In genomic region chr5:115272812-115273548, GRCm38 (mm10) we compare ENCODE assay signal across 8 mouse cellular contexts. TPM values are rescaled to one million over a fixed set of nuclear protein-coding genes. Genes with fewer than 3 reads are reported as not detected.
DNase-seq lines count a peak whose midpoint lies in the region; ATAC-seq and TF ChIP-seq lines count a peak whose summit lies in the region.

TSS of gene Rnf10 (minus strand) at chr5:115272898.

- H3K9ac ChIP-seq in forebrain, postnatal 0 days: peak within 1 kb of the TSS; percentile 97
- peak within 1 kb of the TSS; percentile 78 for H3K9ac ChIP-seq in lung, embryonic 15.5 days

- H3K4me1 ChIP-seq in G1E (ENCODE audit: insufficient read depth, low read depth, low read length): peaks cover 56% of the 10 kb centered on the region
- H3K4me1 ChIP-seq in forebrain, postnatal 0 days (ENCODE audit: insufficient read depth): peaks cover 22% of the 10 kb centered on the region
- H3K4me1 ChIP-seq in lung, embryonic 15.5 days: peaks cover 30% of the 10 kb centered on the region

- DNase-seq in G1E (ENCODE audit: low spot score): peak; percentile 82
- peak; percentile 92 to 98 for DNase-seq in cerebellum, adult 18-20 months
- peak; percentile 98 for DNase-seq in forebrain, postnatal 0 days
- DNase-seq in heart, postnatal 4 days: peak; percentile 99
- DNase-seq in layer of hippocampus, adult 8-10 months (ENCODE audit: low spot score in 2 of 2): peak; percentile 96 to 98
- peak; percentile 93 for DNase-seq in ovary, adult 18-20 months (ENCODE audit: low spot score)
- peak; percentile 96 for DNase-seq in thymus, postnatal 0 days (ENCODE audit: low spot score)

- peak within 1 kb of the TSS; percentile 94 for H3K27ac ChIP-seq in forebrain, postnatal 0 days (ENCODE audit: low read depth, low read length)
- peak within 1 kb of the TSS; percentile 79 for H3K27ac ChIP-seq in lung, embryonic 15.5 days

- ATAC-seq in G1E (ENCODE audit: extremely low read depth, insufficient number of reproducible peaks, low FRiP score, poor library complexity, severe bottlenecking): peak; percentile 74
- ATAC-seq in forebrain, postnatal 0 days: peak; percentile 92
- ATAC-seq in lung, embryonic 15.5 days (ENCODE audit: borderline replicate concordance, extremely low read depth, low FRiP score, low TSS enrichment): peak; percentile 89

- TF ChIP-seq CTCF in G1E (IDR thresholded peaks at IDR 0.05; ENCODE audit: low read depth, low read length): no peak
- no peak for TF ChIP-seq CTCF in forebrain, postnatal 0 days (IDR thresholded peaks at IDR 0.05; ENCODE audit: low read depth)

- H3K4me2 ChIP-seq in forebrain, postnatal 0 days (ENCODE audit: low read depth): peak within 1 kb of the TSS; percentile 77
- peak within 1 kb of the TSS; percentile 80 for H3K4me2 ChIP-seq in lung, embryonic 15.5 days

- no peaks in the 10 kb centered on the region for H3K27me3 ChIP-seq in G1E (ENCODE audit: insufficient read depth, low read length)
- no peaks in the 10 kb centered on the region for H3K27me3 ChIP-seq in forebrain, postnatal 0 days (ENCODE audit: insufficient read depth, low read length)
- H3K27me3 ChIP-seq in lung, embryonic 15.5 days: no peaks in the 10 kb centered on the region

- WGBS in forebrain, postnatal 0 days: 12% methylated on average over 26 of the region's 26 CpGs
- 10% methylated on average over 26 of the region's 26 CpGs for WGBS in lung, embryonic 15.5 days

- H3K4me3 ChIP-seq in G1E (ENCODE audit: low read depth, low read length): peak within 1 kb of the TSS; percentile 87
- peak within 1 kb of the TSS; percentile 99 for H3K4me3 ChIP-seq in forebrain, postnatal 0 days (ENCODE audit: low read depth, low read length)
- H3K4me3 ChIP-seq in lung, embryonic 15.5 days: peak within 1 kb of the TSS; percentile 86

- H3K36me3 ChIP-seq in G1E (replicated peaks): peaks cover 29% of the 10 kb centered on the region
- H3K36me3 ChIP-seq in forebrain, postnatal 0 days (ENCODE audit: insufficient read depth): peaks cover 15% of the 10 kb centered on the region
- H3K36me3 ChIP-seq in lung, embryonic 15.5 days: 0 out of 2 replicates have a peak, but pooled peaks cover 9% of the 10 kb centered on the region

- H3K9me3 ChIP-seq in G1E (replicated peaks): peaks cover 3% of the 10 kb centered on the region; the same call in 1 of the 2 replicates
- H3K9me3 ChIP-seq in forebrain, postnatal 0 days (ENCODE audit: low read length): no peaks in the 10 kb centered on the region
- H3K9me3 ChIP-seq in lung, embryonic 15.5 days: no peaks in the 10 kb centered on the region

RNA-seq across cellular contexts. Expression of gene Rnf10, which starts in this region (rescaled TPM):
- total RNA-seq in G1E (2014; fragmentation: Nextera tagmentation) (59.7 and 87.3 TPM in 2 replicates), G1E (2017) (56.9 and 57.3 TPM in 2 replicates)
- polyA plus RNA-seq in G1E (2012): 201 and 202 TPM in 2 replicates
- total RNA-seq in forebrain, postnatal 0 days (2014; rRNA removed): 91.4 and 106 TPM in 2 replicates
- polyA plus RNA-seq in forebrain, postnatal 0 days (2015; fragmentation: Nextera tagmentation; extraction: Ambion mirVana): 150 and 169 TPM in 2 replicates
- total RNA-seq in heart, postnatal 4 days (2021): 100 to 1,000 TPM; 277 to 284 TPM
- total RNA-seq in layer of hippocampus, adult 8-10 months (2022): 100 to 1,000 TPM; 226 to 251 (median 245) TPM
- polyA plus RNA-seq in lung, embryonic 15.5 days (2015; fragmentation: Nextera tagmentation; extraction: Ambion mirVana): 141 and 150 TPM in 2 replicates
- polyA plus RNA-seq in thymus, postnatal 0 days (2015; fragmentation: Nextera tagmentation; extraction: Ambion mirVana): 88.3 and 98.7 TPM in 2 replicates

Comparison
In these comparisons a context has a peak if more than half of its experiments do, and no peak if none do; other contexts are left out.
1. Peak in every context shown above with its lines: DNase-seq, ATAC-seq, H3K4me3 ChIP-seq and H3K27ac ChIP-seq.